Mouse (Mus musculus) liver, adult (tissue): ENCODE data around the gene Slc39a11.

Experiments
- GATA4 ChIP-seq: IDR thresholded peaks from 2 replicates; pipeline ENCODE4 v1.6.1; 2014; ENCODE audit warnings: mild to moderate bottlenecking, low read length; ENCODE audit not compliant: insufficient replicate concordance

The Slc39a11 gene

DNA sequence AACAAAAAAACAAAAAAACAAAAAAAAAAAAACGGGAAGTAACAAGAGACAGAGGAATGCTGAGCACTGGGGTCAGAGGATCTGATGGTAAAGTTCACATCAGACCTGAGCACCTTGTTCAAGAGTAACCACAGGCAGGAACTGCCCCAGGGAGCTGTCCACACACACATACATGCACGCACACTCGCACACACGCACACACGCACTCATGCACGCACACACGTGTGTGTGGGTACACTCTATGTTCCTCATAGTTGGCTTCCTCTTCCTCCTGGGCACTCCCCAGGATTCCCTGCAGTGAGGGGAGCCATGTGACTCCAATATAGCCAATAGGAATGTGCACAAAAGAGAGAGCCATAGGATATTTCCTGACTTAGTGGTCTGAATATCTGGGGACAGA is 227.3 kb downstream of the Slc39a11 start:
- TF ChIP-seq GATA4: no peak

DNA sequence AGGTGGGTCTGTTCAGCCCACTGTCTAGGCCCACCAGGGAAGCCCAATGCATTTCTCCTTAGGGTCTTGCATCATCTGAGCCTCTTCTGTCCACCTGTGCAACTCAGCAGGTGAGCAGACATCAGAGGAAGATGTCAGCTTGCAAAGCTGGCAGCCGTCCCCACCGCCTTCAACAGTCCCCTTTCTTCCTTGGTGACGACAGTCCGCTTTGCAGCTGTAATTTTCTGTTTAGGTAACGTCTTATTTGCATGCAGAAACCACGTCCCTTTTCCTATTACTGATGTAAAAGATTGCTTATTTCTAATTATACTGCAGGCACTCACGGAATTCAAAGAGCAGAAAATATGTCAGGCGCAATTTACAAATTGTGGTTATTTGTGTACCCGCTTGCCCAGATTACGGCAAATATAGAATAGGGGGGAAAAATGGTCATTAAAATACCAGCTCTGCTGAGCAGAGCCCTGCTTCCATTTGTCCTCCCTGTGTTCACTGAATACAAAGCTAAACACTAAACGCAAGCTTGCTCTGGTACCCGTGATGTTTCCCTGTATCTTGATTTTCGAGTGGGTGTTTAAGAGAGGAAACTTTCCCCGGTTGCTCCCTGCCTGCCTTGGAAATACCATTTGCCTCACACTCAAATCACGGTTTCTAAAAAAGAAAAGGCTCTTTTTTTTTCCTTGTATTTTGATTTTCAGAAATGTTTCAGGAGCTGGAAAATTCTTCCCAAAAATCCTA is 230.8 kb downstream of the Slc39a11 start:
- no peak for TF ChIP-seq GATA4

DNA sequence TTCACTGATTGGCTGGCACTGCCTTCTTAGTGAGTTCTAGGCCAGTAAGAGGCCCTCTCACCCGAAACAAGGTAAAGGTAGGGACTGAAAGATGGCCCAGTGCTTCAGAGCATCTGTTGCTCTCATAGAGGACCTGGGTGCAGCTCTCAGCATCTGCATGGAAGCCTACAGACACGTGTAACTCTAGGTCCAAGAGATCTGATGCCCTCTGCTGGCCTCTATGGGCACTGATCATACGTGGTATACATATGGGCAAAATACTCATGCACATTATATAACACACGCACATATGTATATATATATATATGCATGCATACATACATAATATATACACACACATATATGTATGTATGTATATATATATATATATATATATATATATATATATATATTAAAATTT is 231.9 kb downstream of the Slc39a11 start:
- TF ChIP-seq GATA4: no peak

DNA sequence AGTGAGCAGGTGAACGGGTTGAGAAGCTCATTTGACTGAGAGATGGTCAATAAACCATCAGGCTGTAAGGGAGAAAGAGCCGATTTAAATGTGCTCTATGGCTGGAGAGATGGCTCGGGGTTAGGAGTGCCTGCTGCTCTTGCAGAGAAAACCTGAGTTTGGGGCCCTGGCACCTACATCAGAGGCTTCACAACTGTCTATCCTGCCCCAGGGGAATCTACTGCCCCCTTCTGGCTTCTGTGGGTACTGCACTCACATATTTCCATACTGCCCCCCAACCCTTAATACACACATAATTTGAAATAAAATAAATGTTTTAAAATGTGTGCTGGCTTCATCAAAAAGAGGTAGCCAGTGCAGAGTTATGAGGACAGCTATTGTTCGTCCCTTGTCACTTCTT is 237.3 kb downstream of the Slc39a11 start:
- TF ChIP-seq GATA4: no peak

DNA sequence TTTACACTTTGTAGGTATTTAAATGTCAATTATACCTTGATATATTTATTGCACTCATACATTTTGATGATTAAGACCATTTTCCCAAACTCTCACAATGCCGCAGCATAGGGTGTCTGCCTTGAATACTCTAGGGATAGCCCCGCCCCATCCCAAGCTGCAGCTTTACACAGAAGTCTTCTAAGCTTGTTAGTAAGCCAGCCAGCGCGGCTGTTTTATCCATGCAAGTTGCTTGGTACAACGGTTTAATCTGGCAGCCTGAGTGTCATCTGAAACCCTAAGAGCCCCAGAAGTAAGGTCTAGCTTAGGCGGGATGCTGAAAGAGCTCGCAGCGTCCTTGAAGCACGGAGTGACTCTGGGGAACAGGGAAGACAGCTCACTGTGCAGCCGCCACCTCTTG is 238.1 kb downstream of the Slc39a11 start:
- TF ChIP-seq GATA4: no peak

DNA sequence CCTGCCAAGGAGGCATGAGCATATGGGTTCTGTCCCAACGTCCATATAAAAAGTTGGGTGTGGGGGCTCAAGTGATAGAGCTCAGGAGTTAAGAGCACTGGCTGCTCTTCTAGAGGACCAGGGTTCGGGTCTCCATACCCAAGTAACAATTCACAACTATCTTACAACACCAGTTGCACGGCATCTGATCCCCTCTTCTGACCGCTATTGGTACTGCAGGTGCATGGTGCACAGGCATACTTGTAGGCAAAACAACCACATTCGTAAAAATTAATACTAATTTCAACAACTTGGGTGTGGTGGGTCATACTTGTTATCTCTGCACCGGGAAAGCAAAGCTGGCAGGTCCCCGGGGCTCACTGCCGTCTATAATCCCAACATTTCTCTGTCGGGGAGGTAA is 240.8 kb downstream of the Slc39a11 start:
- TF ChIP-seq GATA4: no peak

DNA sequence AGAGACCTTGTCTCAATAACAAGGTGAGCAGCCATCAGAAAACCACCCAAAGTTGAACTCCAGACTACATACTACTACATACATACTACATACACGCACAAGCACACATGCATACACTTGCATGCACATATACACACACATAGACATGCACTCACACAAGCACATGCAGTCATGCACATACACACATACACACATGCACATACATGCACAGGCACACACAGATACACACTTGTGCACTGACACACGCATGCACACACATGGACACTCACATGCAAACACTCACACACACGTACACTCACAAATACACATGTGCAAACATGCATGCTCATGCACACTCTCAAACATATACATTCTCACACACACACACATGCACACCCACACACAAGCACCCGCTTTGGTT is 242.4 kb downstream of the Slc39a11 start:
- no peak for TF ChIP-seq GATA4

DNA sequence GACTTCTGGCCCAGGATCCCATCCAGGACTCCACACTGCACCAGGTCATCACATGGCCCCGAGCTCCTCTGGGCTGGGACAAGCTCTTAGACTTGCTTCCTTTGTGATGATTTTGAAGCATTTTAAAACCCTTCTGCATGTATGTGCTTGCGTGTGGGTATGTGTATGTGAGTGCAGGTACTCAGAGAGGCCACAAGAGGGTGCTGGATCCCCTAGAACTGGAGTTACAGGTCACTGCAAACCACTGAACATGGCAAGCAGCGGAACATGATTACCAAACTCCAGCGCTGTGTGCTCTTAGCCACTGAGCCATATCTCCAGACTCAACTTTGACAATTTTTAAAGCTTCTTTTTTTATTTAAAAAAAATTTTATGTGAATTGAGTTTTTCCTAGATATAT is 249.0 kb downstream of the Slc39a11 start:
- TF ChIP-seq GATA4: no peak

DNA sequence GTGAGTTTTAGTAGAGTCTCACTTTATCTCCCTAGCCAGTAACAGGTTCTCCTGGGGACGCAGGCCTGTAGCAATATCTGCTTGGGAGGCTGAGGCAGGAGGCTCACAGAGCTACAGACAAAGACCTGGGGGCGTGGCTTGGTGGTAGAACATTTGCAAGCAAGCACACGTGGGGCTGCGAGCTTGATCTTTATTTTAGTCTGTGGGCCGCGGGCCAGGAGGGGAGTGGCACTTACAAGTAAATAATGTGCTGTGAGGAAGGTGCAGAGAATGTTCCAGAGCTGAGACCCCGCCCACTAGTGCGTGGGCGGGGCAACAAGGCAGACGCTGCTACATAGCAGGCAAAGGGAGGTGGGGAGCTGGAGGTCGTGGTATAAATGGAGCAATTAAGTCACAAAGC is 250.3 kb downstream of the Slc39a11 start:
- no peak for TF ChIP-seq GATA4

DNA sequence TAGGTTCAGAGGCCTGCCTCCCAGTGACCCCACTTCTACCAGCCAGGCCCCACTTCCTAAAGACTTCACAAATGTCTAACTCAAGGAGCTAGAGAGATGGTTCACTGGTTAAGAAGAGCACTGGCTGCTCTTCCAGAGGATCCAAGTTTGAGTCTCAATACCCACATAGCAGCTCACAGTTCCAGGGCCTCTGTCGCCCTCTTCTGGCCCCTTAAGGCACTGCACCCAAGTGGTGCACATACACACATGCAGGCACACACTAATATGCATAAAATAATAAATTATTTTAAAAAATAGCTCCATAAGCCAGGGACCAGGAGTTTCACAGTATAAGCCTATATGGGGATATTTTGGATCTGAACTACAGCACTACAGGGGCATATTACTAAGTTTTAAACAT is 252.5 kb downstream of the Slc39a11 start:
- no peak for TF ChIP-seq GATA4

DNA sequence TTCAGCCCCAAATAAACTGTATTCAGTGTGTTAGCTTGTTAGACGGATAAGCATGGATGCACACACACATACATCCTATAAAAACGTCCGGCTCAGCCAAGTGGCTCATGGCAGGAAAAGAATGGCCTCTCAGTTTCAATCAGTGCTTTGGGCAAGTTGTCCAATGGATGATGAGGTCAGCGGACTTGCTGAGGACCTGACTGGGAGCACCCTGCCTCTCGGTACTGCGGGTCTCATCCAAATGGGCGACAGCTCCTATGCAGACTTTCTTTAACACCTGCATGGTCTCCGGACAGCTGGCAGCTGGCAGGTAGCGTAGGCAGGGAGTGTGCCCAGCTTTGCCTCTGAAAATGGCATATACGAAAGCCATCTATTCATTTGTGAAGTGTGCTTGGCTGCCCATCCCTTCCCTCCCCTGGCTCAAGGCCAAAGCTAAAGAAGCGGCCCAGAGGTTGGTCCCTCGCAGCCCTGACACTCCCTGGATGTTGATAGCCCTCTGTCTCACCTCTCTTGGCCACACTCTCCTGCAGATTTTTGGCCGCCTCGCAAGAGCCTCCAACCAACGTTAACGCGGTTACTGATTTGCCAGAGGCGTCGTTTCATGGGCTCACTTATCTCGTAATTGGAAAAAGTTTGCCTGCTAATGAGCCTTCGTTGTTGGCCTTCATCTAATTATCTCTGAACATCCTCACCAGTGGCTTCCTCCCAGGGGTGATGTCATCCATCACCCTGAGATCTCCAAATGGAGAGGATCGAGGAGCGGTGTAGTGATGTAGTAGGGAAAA is 256.3 kb downstream of the Slc39a11 start:
- TF ChIP-seq GATA4: no peak

DNA sequence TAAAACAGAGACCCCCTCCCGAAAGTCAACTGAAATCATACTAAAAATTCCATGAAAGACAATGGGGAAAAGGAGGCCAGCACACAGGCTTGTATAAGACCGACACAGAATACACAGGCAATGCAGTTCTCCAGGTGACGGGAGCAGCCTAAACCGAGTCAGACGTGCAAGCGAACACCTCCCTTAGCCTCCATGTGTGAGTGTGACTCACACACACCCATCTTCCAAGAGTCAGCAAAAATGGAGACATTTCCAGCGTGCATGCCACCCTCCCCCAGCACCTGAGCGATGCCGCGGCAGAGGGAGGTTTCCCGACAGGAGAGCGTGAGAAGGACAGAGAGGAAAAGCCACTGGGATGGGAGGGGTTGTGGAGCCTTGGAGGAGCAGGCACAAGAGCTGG is 258.2 kb downstream of the Slc39a11 start:
- TF ChIP-seq GATA4: no peak

DNA sequence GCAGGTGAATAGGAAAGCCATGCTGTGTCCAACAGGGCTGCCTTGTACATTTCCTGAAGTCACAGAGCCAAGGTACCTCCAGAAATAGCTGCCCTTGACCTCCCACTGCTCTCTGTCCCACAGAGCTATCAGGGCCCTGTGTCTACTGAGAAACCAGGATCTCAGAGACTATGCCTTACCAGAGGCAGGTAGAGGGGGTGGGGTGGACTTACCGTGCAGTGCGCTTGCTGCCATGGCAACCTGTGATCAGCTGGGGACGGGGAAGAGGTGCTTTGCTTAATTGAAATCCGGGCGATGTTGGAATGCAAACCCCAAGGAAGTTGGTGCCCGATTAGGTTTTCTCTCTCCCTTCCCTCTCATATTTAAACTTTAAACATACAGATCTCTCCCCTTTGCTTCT is 260.2 kb downstream of the Slc39a11 start:
- no peak for TF ChIP-seq GATA4

DNA sequence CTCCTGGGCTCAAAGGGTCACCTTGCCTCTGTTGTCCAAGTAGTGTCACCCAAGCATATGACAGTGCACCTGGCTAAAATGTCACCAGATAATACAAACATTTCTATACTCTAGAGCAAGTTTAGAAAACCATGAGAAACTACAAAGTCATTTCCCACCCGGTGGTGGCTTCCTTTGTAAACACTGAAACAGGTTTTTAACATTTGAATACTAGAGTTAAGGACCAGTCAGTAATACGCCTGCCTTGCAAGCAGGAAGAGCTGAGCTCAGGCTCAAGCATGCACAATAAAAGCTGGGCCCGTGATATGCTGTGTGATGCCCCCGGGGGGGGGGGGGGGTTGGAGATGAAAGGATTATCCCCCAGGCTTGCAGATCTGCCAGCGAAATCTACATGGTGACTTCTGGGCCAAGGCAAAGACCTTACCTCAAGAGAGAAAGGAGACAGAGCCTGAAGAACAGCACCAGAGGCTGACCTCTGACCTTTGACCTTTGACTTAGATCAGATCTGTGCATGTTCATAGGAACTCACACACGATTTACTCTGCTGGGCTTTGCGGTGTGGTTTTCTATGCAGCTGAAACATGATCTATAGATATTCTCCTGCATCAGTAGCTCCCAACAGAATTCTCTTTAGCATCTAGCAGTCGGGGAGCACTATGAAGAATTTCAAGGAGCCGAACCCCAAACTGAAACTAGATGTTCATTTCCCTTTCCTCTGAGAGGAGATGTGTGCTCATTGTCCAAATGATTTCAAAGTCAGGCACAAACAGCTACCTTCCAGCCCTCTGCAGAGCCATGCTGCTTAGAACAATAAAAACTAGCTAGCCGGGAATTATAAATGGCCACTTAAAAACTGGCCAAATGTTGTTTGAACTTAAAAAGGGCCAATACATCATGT is 267.0 kb downstream of the Slc39a11 start:
- no peak for TF ChIP-seq GATA4

DNA sequence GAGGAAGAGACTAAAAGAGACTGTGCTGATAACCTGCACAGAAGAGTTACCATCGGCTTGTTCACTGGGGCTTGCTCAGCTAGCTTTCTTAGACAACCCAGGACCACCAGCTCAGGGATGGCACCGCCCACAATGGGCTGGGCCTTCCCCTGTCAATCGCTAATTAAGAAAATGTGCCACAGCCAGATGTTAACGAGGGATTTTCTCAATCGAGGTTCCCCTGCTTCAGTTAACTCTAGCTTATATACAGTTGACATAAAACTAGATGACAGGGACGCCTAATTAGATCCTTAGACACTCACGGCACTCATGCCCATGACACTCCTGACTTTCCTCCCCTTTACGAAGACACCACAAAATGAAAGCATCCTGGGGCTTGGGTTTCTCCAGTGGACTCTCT is 268.3 kb downstream of the Slc39a11 start:
- no peak for TF ChIP-seq GATA4

DNA sequence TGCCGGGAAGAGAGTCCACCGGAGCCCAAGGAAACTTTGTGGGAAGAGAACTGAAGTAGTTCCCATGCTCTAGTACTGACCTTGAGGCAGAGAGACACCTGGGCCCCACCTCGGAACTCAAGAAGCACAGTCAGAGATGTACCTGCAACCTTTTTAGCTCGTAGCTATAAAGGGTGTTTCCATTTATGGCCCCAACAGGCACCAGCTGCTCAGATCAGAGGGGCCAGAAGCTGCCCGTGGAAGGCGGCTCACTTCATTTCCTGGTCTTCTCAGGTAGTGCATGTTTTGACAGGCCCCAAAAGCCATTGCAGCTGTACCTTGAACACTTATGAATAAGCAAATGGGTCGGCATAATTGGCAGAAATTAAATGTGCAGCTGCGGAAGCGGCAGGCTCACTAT is 271.0 kb downstream of the Slc39a11 start:
- TF ChIP-seq GATA4: no peak
